Mouse (Mus musculus) megakaryocyte-erythroid progenitor cell, adult 5 weeks (primary cell): ENCODE data around the gene Ccdc66. TPM values are rescaled to one million over a fixed set of nuclear protein-coding genes. Genes with fewer than 3 reads are reported as not detected.

Source experiments
- polyA plus RNA-seq: library from polyadenylated mRNA; stranded (reverse); fragments of >175 nt; gene quantifications from 2 replicates; pipeline ENCODE4 v1.2.3, GENCODE M21; 2012

Gene Ccdc66
- 0.83 and 1.3 TPM in 2 replicates for polyA plus RNA-seq

GRCm38 (mm10) chr14:27507894-27508643 is at the start of gene Ccdc66:
Gene Ccdc66, minus strand, starts transcription at chr14:27508460.

Other genes with a start within 250 kb of the Ccdc66 start
- gene Fam208a, start 79.6 kb downstream of the Ccdc66 start, polyA plus RNA-seq: 1.4 and 1.5 TPM in 2 replicates
- gene Erc2, start 114.0 kb upstream of the Ccdc66 start, polyA plus RNA-seq: not detected in 2 replicates